Mouse (Mus musculus): Measurements from ENCODE around the gene Gm36864. TPM values are rescaled to one million over a fixed set of nuclear protein-coding genes. Genes with fewer than 3 reads are reported as not detected.

The Gm36864 gene
- polyA plus RNA-seq, 1 experiment from 2014 or later = 0.09 TPM

GRCm38 (mm10) chr7:44225076-44225475 lies 10.9 kb upstream of the Gm36864 start, which contains the start of gene Klk1:
Gene Klk1 (plus strand): TSS chr7:44225360.
- Histone ChIP-seq H3K36me3 (ENCODE audit: control insufficient read depth, insufficient read depth, low read length) (no peaks in the 10 kb centered on the region), H3K4me3 (ENCODE audit: low read length) (no peak within 1 kb of the TSS), H3K9me3 (ENCODE audit: control insufficient read depth, low read length) (no peaks in the 10 kb centered on the region), H3K9ac (ENCODE audit: low read depth, low read length) (no peak within 1 kb of the TSS), H3K27ac (ENCODE audit: low read length) (no peak within 1 kb of the TSS), H3K4me2 (ENCODE audit: low read depth, low read length) (no peak within 1 kb of the TSS), H3K4me1 (ENCODE audit: control insufficient read depth, insufficient read depth, low read length) (0 out of 2 replicates have a peak, but pooled peaks cover 4% of the 10 kb centered on the region), H3K27me3 (replicated peaks; ENCODE audit: control insufficient read depth, insufficient read depth, low read length) (no peaks in the 10 kb centered on the region)
- WGBS = 33% methylated on average over 1 of the region's 1 CpGs
- peak; percentile 66 for ATAC-seq

DNA sequence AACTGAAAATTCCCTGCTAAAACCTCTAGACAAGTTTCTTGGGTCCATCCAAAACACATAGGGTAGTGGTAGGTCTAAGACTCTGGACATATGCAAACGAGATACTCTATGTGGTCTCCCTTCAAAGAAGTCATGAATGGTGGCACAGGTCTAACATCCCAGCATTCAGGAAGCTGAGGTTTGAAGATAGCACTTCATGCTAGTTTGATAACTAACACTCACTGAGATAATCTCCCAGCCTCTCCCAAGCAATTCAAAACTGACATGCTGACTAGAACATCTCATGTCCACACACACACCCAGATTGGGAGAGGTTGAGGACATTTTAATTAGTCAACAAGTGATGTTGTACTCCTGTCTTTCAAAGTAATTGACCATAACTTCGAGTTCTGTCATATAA lies 3.9 kb downstream of the Gm36864 start:
- 61% methylated on average over 2 of the region's 2 CpGs for WGBS
- no peaks in the 10 kb centered on the region for H3K27me3 ChIP-seq (replicated peaks; ENCODE audit: control insufficient read depth, insufficient read depth, low read length)
- H3K27ac ChIP-seq (ENCODE audit: low read length) = no peak overlapping the region
- no peaks in the 10 kb centered on the region for H3K9me3 ChIP-seq (ENCODE audit: control insufficient read depth, low read length)
- no peaks in the 10 kb centered on the region for H3K36me3 ChIP-seq (ENCODE audit: control insufficient read depth, insufficient read depth, low read length)
- H3K9ac ChIP-seq (ENCODE audit: low read depth, low read length) = no peak overlapping the region
- no peak overlapping the region for H3K4me2 ChIP-seq (ENCODE audit: low read depth, low read length)
- H3K4me1 ChIP-seq (ENCODE audit: control insufficient read depth, insufficient read depth, low read length) = no peaks in the 10 kb centered on the region
- ATAC-seq = no peak
- no peak overlapping the region for H3K4me3 ChIP-seq (ENCODE audit: low read length)

GRCm38 (mm10) chr7:44240712-44241111 lies 4.7 kb downstream of the Gm36864 start:
- Histone ChIP-seq H3K4me2 (ENCODE audit: low read depth, low read length) (no peak overlapping the region), H3K4me1 (ENCODE audit: control insufficient read depth, insufficient read depth, low read length) (peaks cover 6% of the 10 kb centered on the region), H3K36me3 (ENCODE audit: control insufficient read depth, insufficient read depth, low read length) (no peaks in the 10 kb centered on the region), H3K27ac (ENCODE audit: low read length) (no peak overlapping the region), H3K9ac (ENCODE audit: low read depth, low read length) (no peak overlapping the region), H3K4me3 (ENCODE audit: low read length) (no peak overlapping the region), H3K9me3 (ENCODE audit: control insufficient read depth, low read length) (no peaks in the 10 kb centered on the region), H3K27me3 (replicated peaks; ENCODE audit: control insufficient read depth, insufficient read depth, low read length) (no peaks in the 10 kb centered on the region)
- 67% methylated on average over 1 of the region's 1 CpGs for WGBS
- ATAC-seq = no peak

- Histone ChIP-seq H3K36me3 (ENCODE audit: control insufficient read depth, insufficient read depth, low read length) (no peaks in the 10 kb centered on the region), H3K9me3 (ENCODE audit: control insufficient read depth, low read length) (no peaks in the 10 kb centered on the region), H3K27me3 (replicated peaks; ENCODE audit: control insufficient read depth, insufficient read depth, low read length) (no peaks in the 10 kb centered on the region), H3K9ac (ENCODE audit: low read depth, low read length) (no peak overlapping the region), H3K4me2 (ENCODE audit: low read depth, low read length) (no peak overlapping the region), H3K27ac (ENCODE audit: low read length) (no peak overlapping the region), H3K4me3 (ENCODE audit: low read length) (no peak overlapping the region), H3K4me1 (ENCODE audit: control insufficient read depth, insufficient read depth, low read length) (peaks cover 6% of the 10 kb centered on the region)
- 63% methylated on average over 2 of the region's 2 CpGs for WGBS
- ATAC-seq = no peak
These were observed 5.2 kb downstream of the Gm36864 start for GRCm38 (mm10) chr7:44241163-44241562.

DNA sequence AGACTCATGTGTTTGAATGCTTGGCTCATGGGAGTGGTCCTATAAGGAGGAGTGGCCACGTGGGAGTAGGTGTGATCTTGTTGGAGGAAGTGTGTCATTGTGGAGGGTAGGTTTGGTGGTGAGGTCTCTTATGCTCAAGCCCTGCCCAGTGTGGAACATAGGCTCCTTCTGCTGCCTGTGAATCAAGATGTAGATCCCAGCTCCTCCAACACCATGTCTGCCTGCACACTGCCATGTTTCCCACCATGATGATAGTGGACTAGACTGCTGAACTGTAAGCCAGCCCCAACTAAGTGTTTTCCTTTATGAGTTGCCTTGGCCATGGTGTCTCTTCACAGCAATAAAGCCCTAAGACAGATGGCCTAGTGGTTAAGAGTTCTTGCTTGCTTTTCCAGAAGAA lies 8.1 kb downstream of the Gm36864 start:
- H3K4me2 ChIP-seq (ENCODE audit: low read depth, low read length) = no peak overlapping the region
- no peaks in the 10 kb centered on the region for H3K36me3 ChIP-seq (ENCODE audit: control insufficient read depth, insufficient read depth, low read length)
- H3K27me3 ChIP-seq (replicated peaks; ENCODE audit: control insufficient read depth, insufficient read depth, low read length) = no peaks in the 10 kb centered on the region
- WGBS = 57% methylated on average over 1 of the region's 1 CpGs
- no peaks in the 10 kb centered on the region for H3K9me3 ChIP-seq (ENCODE audit: control insufficient read depth, low read length)
- H3K9ac ChIP-seq (ENCODE audit: low read depth, low read length) = no peak overlapping the region
- H3K4me3 ChIP-seq (ENCODE audit: low read length) = no peak overlapping the region
- peaks cover 11% of the 10 kb centered on the region for H3K4me1 ChIP-seq (ENCODE audit: control insufficient read depth, insufficient read depth, low read length)
- no peak overlapping the region for H3K27ac ChIP-seq (ENCODE audit: low read length)
- no peak for ATAC-seq

DNA sequence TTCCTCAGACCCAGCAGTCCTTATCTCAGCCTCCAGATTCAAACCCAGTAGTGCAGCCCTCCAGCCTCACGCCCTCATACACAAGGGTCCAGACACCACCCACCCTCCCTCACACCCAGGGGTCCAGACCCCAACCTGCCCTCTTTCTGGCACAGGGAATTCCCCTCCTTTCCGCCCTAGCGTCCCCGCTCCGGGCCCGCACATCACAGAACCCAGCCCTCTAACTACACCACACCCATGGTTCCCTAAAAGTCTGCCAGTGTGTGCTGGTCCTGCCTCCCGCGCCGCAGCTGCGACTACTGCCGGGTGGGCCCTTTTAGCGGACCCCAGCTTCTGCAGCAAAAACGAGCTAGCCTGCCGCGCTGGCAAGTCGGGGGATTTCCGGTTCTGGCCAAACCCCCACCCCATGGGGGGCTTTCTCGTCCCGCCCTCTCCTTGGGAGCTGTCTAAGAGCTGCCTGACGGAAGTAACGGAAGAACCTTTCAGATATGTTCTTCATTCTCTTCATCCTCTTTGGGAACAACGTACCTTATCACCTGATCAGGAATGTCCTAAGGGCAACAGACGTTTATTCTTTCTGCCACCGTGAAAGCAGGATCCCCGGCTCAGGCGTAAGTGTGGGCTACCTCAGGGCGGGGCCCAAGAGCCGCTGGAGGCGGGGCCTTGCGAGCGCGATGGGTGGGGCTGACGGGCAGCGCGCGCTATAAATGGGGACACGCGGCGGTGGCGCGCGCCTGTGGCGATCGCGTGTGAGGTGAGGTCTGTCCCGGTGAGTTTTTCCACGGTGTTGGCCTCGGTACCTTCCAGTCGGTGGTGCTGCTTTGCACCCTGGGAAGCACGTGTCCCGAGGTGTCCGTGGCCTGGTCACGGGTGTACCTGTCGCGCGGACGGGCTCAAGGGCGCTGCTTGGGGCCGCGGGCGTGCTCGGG lies 10.3 kb downstream of the Gm36864 start, which contains the start of the genes 1700028J19Rik and 2410002F23Rik:
1700028J19Rik (minus strand) TSS at position 641 of the 929 bp plus-strand sequence.
2410002F23Rik (plus strand) TSS at position 668 of the 929 bp plus-strand sequence.
- Histone ChIP-seq H3K27me3 (replicated peaks; ENCODE audit: control insufficient read depth, insufficient read depth, low read length) (no peaks in the 10 kb centered on the region), H3K4me3 (ENCODE audit: low read length) (peak within 1 kb of the TSS; percentile 84), H3K36me3 (ENCODE audit: control insufficient read depth, insufficient read depth, low read length) (peaks cover 15% of the 10 kb centered on the region), H3K9me3 (ENCODE audit: control insufficient read depth, low read length) (no peaks in the 10 kb centered on the region), H3K27ac (ENCODE audit: low read length) (peak within 1 kb of the TSS; percentile 87), H3K9ac (ENCODE audit: low read depth, low read length) (peak within 1 kb of the TSS; percentile 94), H3K4me2 (ENCODE audit: low read depth, low read length) (peak within 1 kb of the TSS; percentile 79), H3K4me1 (ENCODE audit: control insufficient read depth, insufficient read depth, low read length) (peaks cover 16% of the 10 kb centered on the region)
- WGBS = under 1% methylated on average over 62 of the region's 62 CpGs
- ATAC-seq = peak; percentile 88

- ATAC-seq = peak; percentile 43
- H3K9me3 ChIP-seq (ENCODE audit: control insufficient read depth, low read length) = no peaks in the 10 kb centered on the region
- H3K27ac ChIP-seq (ENCODE audit: low read length) = peak overlapping the region; percentile 87
- peak overlapping the region; percentile 84 for H3K4me3 ChIP-seq (ENCODE audit: low read length)
- H3K4me2 ChIP-seq (ENCODE audit: low read depth, low read length) = peak overlapping the region; percentile 79
- H3K9ac ChIP-seq (ENCODE audit: low read depth, low read length) = peak overlapping the region; percentile 94
- H3K36me3 ChIP-seq (ENCODE audit: control insufficient read depth, insufficient read depth, low read length) = peaks cover 15% of the 10 kb centered on the region
- no peaks in the 10 kb centered on the region for H3K27me3 ChIP-seq (replicated peaks; ENCODE audit: control insufficient read depth, insufficient read depth, low read length)
- WGBS = under 1% methylated on average over 23 of the region's 23 CpGs
- H3K4me1 ChIP-seq (ENCODE audit: control insufficient read depth, insufficient read depth, low read length) = peaks cover 16% of the 10 kb centered on the region
These were observed 11.1 kb downstream of the Gm36864 start for GRCm38 (mm10) chr7:44246984-44247470.

GRCm38 (mm10) chr7:44247971-44248370 lies 12.0 kb downstream of the Gm36864 start:
- H3K4me3 ChIP-seq (ENCODE audit: low read length) = peak overlapping the region; percentile 84
- 87% methylated on average over 2 of the region's 2 CpGs for WGBS
- peak overlapping the region; percentile 79 for H3K4me2 ChIP-seq (ENCODE audit: low read depth, low read length)
- peaks cover 16% of the 10 kb centered on the region for H3K4me1 ChIP-seq (ENCODE audit: control insufficient read depth, insufficient read depth, low read length)
- H3K27me3 ChIP-seq (replicated peaks; ENCODE audit: control insufficient read depth, insufficient read depth, low read length) = no peaks in the 10 kb centered on the region
- peaks cover 19% of the 10 kb centered on the region for H3K36me3 ChIP-seq (ENCODE audit: control insufficient read depth, insufficient read depth, low read length)
- H3K9ac ChIP-seq (ENCODE audit: low read depth, low read length) = 0 out of 2 replicates have a peak overlapping the region, but pooled peaks have one; percentile 94
- ATAC-seq = no peak
- H3K9me3 ChIP-seq (ENCODE audit: control insufficient read depth, low read length) = no peaks in the 10 kb centered on the region
- H3K27ac ChIP-seq (ENCODE audit: low read length) = no peak overlapping the region

DNA sequence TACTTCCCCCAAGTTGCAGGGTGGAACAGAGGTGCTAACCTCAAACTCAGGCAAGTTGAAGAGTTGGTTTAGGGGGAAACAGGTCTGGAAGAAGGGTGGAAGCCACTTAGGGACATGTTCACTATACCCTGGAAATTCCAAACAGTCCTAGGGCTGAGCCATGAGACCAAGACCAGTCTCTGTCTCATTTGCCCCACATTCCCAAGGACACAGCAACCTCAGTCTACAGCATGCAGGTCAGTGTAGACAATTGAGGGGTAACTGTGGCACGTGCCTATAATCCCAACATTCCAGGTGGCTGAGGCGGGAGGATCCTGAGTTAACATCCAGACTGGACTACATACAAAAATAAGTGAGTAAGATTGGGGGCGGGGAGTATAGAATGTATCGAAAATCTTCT lies 13.3 kb downstream of the Gm36864 start:
- no peak for ATAC-seq
- Histone ChIP-seq H3K4me3 (ENCODE audit: low read length) (no peak overlapping the region), H3K36me3 (ENCODE audit: control insufficient read depth, insufficient read depth, low read length) (peaks cover 22% of the 10 kb centered on the region), H3K9me3 (ENCODE audit: control insufficient read depth, low read length) (no peaks in the 10 kb centered on the region), H3K4me2 (ENCODE audit: low read depth, low read length) (no peak overlapping the region), H3K27ac (ENCODE audit: low read length) (no peak overlapping the region), H3K9ac (ENCODE audit: low read depth, low read length) (no peak overlapping the region), H3K4me1 (ENCODE audit: control insufficient read depth, insufficient read depth, low read length) (peaks cover 16% of the 10 kb centered on the region), H3K27me3 (replicated peaks; ENCODE audit: control insufficient read depth, insufficient read depth, low read length) (no peaks in the 10 kb centered on the region)
- WGBS = 92% methylated on average over 4 of the region's 4 CpGs
